Mouse (Mus musculus) adrenal gland, adult 2 months (tissue): ENCODE measurements around the gene Olfr465-ps1. TPM values are rescaled to one million over a fixed set of nuclear protein-coding genes. Genes with fewer than 3 reads are reported as not detected.

Experiments used
- DNase-seq: peaks from one replicate; pipeline ENCODE4 v3.0.0; 2021
- long read RNA-seq: library from polyadenylated mRNA; stranded (forward); transcript quantifications from one replicate; pipeline ENCODE4 v2.0.0, GENCODE M21; 2021
- polyA plus RNA-seq: library from polyadenylated mRNA; depleted of rRNA; stranded (reverse); fragments of >200 nt; gene quantifications from 2 replicates; pipeline ENCODE4 v1.2.3, GENCODE M21; 2012; rRNA removed
- total RNA-seq, 2 experiments: library from RNA; stranded (reverse); gene quantifications; 2 replicates each; pipeline ENCODE4 v1.2.3; 2021

Gene Olfr465-ps1
- total RNA-seq (not detected), polyA plus RNA-seq (not detected in 2 replicates)
- long read RNA-seq, result 0 reads

GRCm38 (mm10) chr13:65137789-65138188 lies at the start of gene Olfr465-ps1:
TSS of gene Olfr465-ps1 (plus strand) at chr13:65138089.
- no peak for DNase-seq

GRCm38 (mm10) chr13:65095923-65096322 lies 42.0 kb upstream of the Olfr465-ps1 start:
- DNase-seq, result no peak

GRCm38 (mm10) chr13:65097018-65097417 lies 40.9 kb upstream of the Olfr465-ps1 start:
- DNase-seq, result no peak

GRCm38 (mm10) chr13:65100678-65101077 lies 37.2 kb upstream of the Olfr465-ps1 start:
- no peak for DNase-seq

- DNase-seq, result no peak
Measured at GRCm38 (mm10) chr13:65101232-65101631, 36.7 kb upstream of the Olfr465-ps1 start.

GRCm38 (mm10) chr13:65111961-65112360 lies 25.9 kb upstream of the Olfr465-ps1 start:
- DNase-seq, result peak; percentile 30

GRCm38 (mm10) chr13:65112459-65113110 lies 25.3 kb upstream of the Olfr465-ps1 start, which contains the start of gene Mfsd14b:
TSS of gene Mfsd14b (minus strand) at chr13:65112975.
- DNase-seq, result peak; percentile 94

DNA sequence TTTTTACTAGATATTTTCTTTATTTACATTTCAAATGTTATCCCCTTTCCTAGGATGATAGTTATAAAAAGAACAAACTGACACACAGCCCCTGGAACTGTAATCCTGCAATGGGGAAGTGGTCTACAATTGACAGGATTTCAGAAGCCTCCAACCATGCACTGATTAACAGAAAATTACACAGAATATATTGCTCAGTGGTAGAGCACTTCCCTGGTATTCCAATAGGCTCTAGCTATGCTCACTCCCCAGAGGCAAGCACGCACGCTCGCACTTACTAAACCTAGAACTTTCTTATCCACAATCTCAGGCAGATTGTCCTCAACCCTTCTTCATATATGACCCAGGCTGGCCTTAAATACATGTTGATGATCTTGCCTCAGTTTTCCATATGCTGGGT lies 24.6 kb upstream of the Olfr465-ps1 start:
- DNase-seq, result no peak

- DNase-seq, result no peak
Measured at GRCm38 (mm10) chr13:65120984-65121383, 16.9 kb upstream of the Olfr465-ps1 start.

GRCm38 (mm10) chr13:65122111-65122510 lies 15.8 kb upstream of the Olfr465-ps1 start:
- DNase-seq, result no peak

DNA sequence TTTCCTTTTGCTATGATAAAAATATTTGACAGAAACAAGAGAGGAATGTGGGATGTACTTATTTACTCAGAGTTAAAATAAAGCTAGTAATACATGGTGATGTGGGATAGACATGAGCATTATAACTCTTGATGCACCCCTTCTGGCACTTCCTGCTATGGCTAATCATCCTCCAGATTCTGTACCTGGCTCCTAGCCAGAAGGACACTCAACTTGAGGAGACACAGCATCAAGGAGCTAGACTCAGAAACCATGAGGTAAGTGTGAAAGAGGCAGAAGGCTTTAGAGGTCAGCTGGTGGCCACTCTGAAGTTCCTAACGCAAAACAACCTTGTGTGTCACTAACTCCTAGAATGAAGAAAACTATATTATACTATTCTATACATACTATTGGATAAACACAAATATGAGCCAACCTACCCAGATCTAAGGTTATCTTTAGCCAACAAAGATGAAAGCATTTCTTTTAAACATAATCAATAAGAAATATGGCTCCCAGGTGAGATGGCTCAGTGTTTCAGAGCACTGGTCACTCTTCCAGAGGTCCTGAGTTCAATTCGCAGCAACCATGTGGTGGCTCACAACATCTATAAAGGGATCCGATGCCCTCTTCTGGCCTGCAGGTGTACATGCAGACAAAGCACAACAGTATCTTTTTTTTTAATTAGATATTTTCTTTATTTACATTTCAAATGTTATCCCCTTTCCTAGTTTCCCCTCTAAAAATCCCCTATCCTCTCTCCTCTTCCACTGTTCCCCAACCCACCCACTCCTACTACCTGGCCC lies 10.6 kb upstream of the Olfr465-ps1 start:
- no peak for DNase-seq

DNA sequence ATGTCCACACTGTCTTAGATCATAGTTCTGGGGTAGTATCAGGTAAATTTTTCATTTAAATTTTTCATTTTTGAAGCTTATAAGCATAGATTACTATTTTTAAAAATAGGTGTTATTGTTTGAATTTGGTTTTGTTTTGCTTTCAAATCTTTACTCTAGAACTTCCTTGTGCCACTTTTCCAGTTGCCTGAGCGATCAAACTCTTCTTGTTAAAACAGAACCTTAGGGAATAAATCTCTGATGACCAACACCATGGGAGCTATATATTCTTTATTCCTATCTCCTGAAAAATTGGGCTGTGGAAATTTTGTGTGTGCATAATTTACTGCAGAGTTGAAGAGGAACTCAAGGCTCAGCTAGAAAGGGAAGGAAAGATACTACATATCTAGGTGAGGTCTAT lies 12.1 kb downstream of the Olfr465-ps1 start, which contains the start of gene Olfr466:
Olfr466 (plus strand) TSS at position 301 of the 400 bp plus-strand sequence.
- DNase-seq, result no peak

GRCm38 (mm10) chr13:65174102-65174501 lies 36.2 kb downstream of the Olfr465-ps1 start:
- DNase-seq, result no peak

GRCm38 (mm10) chr13:65175734-65176471 lies 38.0 kb downstream of the Olfr465-ps1 start:
- DNase-seq, result peak; percentile 27

DNA sequence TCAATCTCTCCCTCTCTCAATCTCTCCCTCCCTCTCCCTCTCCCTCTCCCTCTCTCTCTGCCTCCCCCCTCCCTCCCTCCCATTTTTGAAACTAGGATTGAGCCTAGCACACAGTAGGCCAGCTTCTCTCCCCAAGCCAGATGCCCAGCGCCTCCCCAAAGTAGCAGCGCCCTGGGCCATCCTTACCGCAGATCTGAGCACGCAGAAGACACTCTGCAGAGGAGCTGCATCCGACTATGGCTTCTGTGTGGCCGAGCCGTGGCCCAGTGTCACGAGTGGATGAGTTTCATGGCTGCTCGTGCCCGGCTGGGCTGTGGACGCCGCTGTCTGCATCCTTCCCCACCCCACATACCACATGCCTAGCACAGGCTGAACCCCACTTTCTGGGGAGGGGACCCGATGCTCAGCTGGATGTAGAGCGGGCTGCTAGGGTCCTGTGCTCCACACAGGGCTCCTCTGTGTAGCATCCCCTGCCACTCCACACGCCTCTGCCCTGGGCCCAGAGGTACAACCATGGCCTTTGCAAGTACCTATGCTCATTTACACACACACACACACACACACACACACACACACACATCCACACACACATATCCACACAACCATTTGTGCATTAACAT lies 38.7 kb downstream of the Olfr465-ps1 start:
- DNase-seq, result no peak

Other genes with a start within 250 kb of the Olfr465-ps1 start
- not detected for gene Cntnap3, start 234.1 kb upstream of the Olfr465-ps1 start, total RNA-seq
- not detected in 2 replicates for gene Cntnap3, start 234.1 kb upstream of the Olfr465-ps1 start, polyA plus RNA-seq
- gene Spata31, start 220.7 kb upstream of the Olfr465-ps1 start, total RNA-seq, result not detected
- gene Spata31, start 220.7 kb upstream of the Olfr465-ps1 start, polyA plus RNA-seq, result not detected in 2 replicates
- not detected for gene Spata31d1c, start 105.0 kb upstream of the Olfr465-ps1 start, total RNA-seq
- gene Spata31d1c, start 105.0 kb upstream of the Olfr465-ps1 start, polyA plus RNA-seq, result not detected in 2 replicates
- gene Prss47, start 85.3 kb upstream of the Olfr465-ps1 start, total RNA-seq, result not detected
- gene Prss47, start 85.3 kb upstream of the Olfr465-ps1 start, polyA plus RNA-seq, result not detected in 2 replicates
- gene Mfsd14b, start 25.1 kb upstream of the Olfr465-ps1 start, total RNA-seq, result 10 to 100 TPM; 40.1 to 46.3 TPM
- gene Mfsd14b, start 25.1 kb upstream of the Olfr465-ps1 start, polyA plus RNA-seq, result 24.0 and 26.3 TPM in 2 replicates
- gene Olfr466, start 12.2 kb downstream of the Olfr465-ps1 start, total RNA-seq, result not detected
- not detected in 2 replicates for gene Olfr466, start 12.2 kb downstream of the Olfr465-ps1 start, polyA plus RNA-seq
- under 1 TPM in 1 of 2 experiments, not detected in 1; 0.21 TPM for gene Nlrp4f, start 67.9 kb downstream of the Olfr465-ps1 start, total RNA-seq
- not detected in 2 replicates for gene Nlrp4f, start 67.9 kb downstream of the Olfr465-ps1 start, polyA plus RNA-seq
- gene Gm10775, start 121.5 kb downstream of the Olfr465-ps1 start, total RNA-seq, result not detected
- gene Gm10775, start 121.5 kb downstream of the Olfr465-ps1 start, polyA plus RNA-seq, result not detected in 2 replicates
- gene Zfp369, start 140.7 kb downstream of the Olfr465-ps1 start, total RNA-seq, result 10 to 100 TPM; 19.8 to 23.3 TPM
- 9.7 and 10.4 TPM in 2 replicates for gene Zfp369, start 140.7 kb downstream of the Olfr465-ps1 start, polyA plus RNA-seq